Mouse (Mus musculus) bone marrow, adult 2 months (tissue): ENCODE measurements around the gene Ice2.

Experiments
- CTCF ChIP-seq: fragments of 200-500 bp; IDR thresholded peaks from 2 replicates; pipeline ENCODE4 v1.5.1; 2011; ENCODE audit warnings: low read length, control low read depth; ENCODE audit not compliant: control insufficient read depth, insufficient read depth
- POLR2A ChIP-seq: fragments of 200-500 bp; IDR thresholded peaks from 2 replicates; pipeline ENCODE4 v1.6.1; 2011; ENCODE audit warnings: low read depth, mild to moderate bottlenecking, control low read depth, low read length, borderline replicate concordance; ENCODE audit not compliant: control insufficient read depth

- TF ChIP-seq CTCF = no peak
- no peak for TF ChIP-seq POLR2A
Observed at GRCm38 (mm10) chr9:69466098-69466497, 68.4 kb downstream of the Ice2 start.
